Mouse (Mus musculus): ENCODE data around the gene Mapk1ip1. TPM values are rescaled to one million over a fixed set of nuclear protein-coding genes. Genes with fewer than 3 reads are reported as not detected.

Mapk1ip1 gene
- total RNA-seq (2022) = 10 to 100 TPM; 42.0 to 47.8 (median 44.3) TPM

DNA sequence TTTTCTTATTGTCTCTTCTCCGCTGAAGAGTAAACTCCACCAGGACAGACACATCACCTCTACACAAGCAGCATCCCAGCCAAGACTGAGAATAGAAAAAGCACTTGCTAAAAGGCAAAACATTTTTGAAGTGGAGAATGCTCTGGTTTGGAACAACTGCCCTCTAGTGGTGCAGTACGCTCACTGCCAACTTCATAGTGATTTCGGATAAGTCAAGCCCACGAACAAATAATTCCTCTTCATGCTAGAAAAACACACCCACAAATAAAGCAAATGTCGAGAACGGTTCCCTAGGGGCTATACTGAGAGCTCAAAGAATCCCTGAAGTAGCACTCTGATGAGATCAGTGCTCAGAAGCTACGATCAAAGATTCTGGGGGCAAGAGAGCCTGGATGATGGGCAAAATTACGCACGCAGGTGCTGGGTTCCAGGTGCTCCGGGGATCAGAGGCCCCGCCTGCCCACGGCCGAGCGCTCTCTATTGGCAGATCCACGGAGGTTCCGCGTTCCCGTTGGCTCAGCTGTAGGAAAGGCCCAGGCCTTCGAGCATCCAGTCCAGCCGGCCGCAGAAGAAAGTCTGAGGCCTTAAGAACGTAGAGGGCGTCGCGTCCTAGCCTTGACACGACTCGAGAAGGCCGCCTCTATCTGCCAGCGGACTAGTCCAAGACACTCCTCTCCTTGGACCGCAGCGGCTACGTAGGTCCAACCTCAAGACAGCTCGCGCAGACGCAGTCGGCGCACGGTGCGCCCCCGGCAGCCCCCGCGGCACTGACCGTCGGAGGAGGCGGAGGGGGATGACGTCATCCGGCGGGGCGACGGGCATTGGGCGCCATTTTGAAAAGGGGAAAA, at the start of gene Mapk1ip1, which contains the start of gene Ppp2r2d:
Gene Mapk1ip1, minus strand, starts transcription at position 730 of the 848 bp plus-strand sequence.
Gene Ppp2r2d, plus strand, starts transcription at position 536 of the 848 bp plus-strand sequence.
- peak; percentile 91 to 95 for DNase-seq (ENCODE audit: low spot score in 2 of 2)

DNA sequence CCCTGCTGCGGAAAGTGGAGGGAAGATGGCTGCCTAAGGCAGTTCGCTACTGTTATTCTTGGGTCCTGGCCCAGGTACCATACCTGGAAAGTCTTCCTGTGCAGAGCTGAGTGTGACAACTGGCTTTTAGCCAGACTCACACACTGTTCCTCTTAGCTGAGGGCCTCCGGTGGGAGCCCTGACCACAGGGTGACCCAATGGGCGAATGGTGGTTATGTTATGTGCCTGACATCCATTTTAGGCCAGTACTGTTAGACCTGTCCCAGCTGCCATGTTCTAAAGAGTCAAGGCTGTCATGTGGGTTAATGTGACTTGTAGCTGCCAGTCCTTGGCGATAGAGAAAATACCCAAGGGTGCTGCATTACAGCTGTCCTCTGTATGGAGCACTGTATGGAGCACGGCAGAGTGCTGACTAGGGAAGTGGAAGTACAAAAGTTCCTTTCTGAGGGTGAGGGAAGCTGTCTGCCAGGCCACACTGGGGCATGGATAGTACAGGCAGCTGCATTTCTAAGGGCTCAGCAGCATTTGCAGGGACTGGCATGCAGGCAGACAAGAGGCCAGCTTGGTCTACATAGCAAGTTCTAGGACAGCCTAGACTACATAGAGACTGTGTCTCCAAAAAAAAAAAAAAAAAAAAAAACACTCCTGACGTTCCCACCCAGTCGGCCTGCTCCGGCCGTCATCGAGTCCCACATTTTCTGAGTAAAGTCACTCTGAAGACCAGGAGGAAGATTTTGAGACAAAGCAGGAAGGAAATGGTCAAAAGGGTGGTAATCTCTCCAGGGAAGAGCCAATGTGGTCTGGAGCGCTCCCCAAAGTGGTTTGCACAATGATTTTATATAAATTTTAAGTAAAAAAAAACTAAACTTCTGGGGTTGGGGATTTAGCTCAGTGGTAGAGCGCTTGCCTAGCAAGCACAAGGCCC, 39.6 kb upstream of the Mapk1ip1 start:
- DNase-seq (ENCODE audit: low spot score in 2 of 2) = no peak

DNA sequence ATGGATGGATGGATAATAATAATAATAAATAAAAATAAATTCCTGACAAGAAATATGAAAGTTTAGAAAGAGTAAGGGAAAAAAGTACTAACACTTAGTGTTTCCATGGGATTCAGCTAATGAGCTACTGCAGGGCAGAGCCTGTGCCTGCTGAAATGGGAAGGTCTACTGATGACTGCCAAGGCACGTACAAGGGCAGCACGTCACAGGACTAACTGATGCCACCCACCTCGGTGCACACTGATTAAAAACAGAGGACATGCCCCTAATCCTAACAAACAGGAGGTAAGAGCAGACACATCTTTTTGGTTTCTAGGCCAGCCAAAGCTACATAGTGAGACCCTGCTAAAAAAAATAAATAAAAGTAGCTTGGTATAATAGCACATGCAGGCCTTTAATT, 37.7 kb upstream of the Mapk1ip1 start:
- no peak for DNase-seq (ENCODE audit: low spot score in 2 of 2)

DNA sequence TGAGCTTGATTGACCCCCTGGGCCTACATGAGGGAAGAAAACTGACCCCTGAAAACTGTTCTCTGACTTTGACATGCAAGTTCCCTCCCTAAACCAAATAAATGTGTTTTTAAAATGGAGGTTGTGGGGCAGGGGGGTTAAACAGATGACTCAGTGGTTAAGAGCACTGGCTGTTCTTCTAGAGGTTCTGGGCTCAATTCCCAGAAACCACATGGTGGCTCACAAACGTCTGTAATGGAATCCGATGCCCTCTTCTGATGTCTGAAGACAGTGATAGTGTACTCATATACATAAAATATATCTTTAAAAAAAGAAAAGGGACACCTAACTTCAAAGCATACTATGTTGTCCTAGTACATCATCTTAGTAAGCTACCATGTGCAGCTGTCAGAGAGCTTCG, 29.0 kb upstream of the Mapk1ip1 start:
- no peak for DNase-seq (ENCODE audit: low spot score in 2 of 2)

DNA sequence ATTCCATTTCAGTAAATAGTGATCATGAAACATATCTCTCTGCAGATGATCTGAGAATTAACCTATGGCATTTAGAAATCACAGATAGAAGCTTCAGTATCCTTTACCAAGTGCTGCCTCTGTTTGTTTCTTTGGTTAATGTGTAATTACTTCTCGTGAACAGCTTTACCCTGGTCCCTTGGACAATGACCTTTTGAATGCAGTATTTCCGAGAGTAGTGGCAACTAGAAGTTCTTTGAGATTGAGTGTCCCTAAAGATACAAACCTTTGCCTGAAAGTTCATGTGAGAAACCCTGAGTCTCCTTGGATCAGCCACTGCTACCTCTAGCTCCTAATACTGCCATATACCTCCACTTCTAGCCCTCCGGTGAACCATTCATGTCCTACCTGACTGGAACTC, 26.9 kb upstream of the Mapk1ip1 start:
- no peak for DNase-seq (ENCODE audit: low spot score in 2 of 2)

DNA sequence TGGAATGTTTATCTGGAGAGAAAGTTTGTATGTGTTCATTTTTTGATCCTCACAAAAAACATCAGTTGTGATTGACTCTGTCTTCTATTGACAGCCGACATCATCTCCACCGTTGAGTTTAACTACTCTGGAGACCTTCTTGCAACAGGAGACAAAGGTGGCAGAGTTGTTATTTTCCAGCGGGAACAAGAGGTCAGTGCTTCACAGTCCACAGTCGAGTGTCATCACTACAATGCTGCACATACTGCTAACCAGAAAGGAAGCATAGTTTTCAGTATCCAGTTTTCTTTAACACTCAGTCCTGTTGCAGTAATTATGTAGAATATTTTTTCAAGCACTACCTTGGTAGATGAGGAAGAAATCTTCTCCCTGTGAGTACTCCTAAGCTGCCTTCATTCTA, 22.2 kb upstream of the Mapk1ip1 start:
- no peak for DNase-seq (ENCODE audit: low spot score in 2 of 2)

DNA sequence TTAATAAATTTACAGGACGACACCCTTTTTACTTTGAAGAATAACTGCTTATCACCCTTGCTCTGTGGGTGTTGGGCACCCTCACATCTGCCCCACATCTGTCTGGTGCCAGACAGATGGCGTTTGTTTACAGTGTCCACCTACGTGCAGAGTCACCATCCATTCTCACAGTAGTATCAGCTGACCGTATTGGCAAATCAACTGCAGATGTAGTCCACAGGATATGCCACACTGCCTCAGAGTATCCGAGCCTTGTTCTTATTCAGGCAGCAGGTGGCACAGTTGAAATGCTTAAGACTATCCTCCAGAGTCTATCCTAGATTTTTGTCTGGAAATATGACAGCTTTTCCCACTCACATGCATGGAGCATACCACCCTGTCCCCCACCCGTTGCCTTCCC, 21.2 kb upstream of the Mapk1ip1 start:
- no peak for DNase-seq (ENCODE audit: low spot score in 2 of 2)

DNA sequence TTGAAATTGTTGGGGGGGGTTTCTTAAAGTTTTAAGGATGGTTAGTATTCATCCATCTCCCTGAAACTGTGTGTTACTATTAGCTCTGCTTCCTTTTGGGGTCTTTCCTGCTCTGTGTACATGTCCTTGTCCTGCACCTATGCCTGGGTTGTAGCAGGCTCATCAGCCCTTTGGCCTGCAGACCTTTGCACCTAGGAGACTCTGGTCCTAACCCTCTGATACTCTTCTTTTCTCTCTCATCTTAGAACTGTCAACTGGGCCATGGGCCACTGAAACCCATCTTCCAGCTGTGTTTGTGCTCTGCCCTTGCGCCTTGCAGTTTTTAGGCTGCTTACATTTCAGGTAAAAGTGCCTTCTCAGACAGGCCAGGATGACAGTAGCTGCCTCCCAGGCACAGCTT, 18.7 kb upstream of the Mapk1ip1 start:
- DNase-seq (ENCODE audit: low spot score in 2 of 2) = no peak

DNA sequence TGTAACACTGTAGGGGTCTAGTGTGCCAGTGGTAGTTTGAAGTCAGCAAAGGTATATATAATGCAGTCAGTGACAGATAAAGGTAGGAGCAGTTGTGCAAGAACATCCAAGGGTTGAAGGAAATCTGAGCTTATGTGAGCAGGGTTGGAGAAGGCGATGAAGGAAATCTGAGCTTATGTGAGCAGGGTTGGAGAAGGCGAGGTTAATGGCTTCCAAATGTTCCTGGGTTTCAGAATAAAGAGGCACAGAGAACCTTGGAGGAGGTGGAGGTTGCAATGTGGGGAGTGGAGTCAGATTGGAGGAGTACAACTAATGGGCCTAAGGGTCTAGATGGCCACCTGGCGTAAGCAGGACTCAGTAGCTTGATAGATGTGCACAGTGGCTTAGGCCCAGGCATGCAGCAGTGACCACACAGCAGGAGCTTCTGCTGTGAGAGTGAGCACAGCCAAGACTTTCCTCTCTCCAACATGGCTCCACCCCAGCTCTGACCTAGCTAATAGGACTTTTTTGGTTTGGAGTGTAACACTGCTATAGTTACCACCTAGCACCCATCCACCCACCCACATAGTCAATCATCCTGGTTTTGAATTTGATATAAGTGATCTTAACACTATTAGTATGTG, 18.0 kb upstream of the Mapk1ip1 start:
- DNase-seq (ENCODE audit: low spot score in 2 of 2) = no peak

DNA sequence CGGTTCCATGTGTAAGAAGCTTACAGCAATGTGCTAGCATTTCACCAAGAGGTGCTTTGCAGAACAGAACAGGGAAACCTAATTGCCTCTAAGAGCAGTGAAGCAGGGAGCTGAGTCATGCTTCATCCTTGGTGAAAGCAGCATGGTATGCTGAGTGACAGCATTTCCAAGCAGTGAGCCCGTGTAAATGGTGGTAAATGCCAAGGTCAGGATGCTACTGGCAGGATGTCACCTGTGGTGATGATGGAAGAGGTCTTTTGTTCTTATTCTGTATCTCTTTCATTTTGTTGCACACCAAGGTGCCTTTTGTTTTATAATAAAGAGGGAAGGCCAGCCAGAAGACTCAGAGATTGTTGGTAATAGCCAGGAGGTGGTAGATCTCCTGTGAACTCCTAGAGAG, 10.6 kb upstream of the Mapk1ip1 start:
- DNase-seq (ENCODE audit: low spot score in 2 of 2) = no peak

DNA sequence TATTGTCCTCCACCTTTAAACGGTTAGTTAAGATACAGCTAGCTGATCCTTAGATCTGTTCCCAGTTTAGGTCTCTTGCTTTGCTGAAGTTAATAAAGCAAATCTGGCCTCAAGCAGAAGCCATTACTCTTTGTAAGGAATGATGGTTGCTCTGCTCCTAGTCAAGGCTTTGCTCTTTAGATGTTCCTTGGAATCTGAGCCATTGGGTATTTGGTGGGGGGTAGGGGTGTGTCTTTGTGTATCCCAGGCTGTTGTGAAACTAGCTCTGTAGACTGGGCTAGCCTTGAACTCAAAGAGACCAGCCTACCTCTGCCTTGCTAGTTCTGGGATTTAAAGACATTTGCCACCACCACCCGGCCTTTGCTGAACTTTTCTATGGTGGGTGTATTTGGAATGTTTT, 8.1 kb upstream of the Mapk1ip1 start:
- DNase-seq (ENCODE audit: low spot score in 2 of 2) = no peak

DNA sequence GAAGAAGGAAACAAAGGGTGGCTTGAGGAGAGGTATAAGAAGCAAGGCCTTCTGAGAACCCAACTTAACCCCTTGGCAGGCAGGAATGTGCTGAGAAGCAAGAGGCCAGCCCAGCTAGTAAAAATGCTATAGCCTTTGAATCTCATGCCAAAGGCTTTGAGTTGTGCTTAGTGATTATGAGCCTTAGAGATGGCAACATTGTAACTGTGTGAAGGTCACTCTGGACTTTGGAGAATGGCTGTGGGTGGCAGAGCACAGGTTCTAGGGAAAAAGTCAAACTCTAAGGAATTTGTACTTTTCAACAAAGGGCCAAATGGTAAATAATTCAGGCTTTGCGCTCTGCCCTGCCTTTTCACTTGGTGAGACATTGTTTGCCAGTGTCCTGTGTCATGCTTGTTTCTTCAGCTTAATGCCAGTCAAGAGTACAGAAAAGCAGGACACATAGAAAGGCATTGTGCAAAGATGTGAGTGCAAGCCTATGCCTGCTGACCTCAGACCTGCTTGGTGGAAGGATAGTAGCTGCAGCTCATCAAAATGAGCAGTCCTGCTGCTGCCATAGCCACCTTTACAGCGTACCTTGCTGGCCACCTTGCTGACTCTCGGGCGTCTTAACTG, 7.5 kb upstream of the Mapk1ip1 start:
- DNase-seq (ENCODE audit: low spot score in 2 of 2) = no peak

DNA sequence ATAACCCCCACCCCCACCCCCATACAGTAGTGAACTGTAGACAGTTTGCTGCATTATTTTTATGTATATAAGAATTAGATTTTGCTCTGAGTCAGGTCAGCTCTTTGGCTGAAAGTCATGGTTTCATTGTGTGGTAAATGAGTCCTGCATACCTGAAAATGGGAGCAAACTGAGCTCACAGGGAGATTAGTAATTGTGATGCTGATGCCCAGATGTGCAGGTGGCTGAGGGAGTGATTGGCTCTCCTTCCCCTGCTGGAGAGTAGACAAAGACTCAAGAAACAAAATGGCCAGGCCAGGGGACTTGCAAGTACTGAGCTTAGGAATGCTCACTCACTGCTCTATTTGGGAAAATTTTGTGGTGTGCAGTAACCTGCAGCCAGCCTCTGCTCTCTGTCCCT, 4.0 kb upstream of the Mapk1ip1 start:
- no peak for DNase-seq (ENCODE audit: low spot score in 2 of 2)

DNA sequence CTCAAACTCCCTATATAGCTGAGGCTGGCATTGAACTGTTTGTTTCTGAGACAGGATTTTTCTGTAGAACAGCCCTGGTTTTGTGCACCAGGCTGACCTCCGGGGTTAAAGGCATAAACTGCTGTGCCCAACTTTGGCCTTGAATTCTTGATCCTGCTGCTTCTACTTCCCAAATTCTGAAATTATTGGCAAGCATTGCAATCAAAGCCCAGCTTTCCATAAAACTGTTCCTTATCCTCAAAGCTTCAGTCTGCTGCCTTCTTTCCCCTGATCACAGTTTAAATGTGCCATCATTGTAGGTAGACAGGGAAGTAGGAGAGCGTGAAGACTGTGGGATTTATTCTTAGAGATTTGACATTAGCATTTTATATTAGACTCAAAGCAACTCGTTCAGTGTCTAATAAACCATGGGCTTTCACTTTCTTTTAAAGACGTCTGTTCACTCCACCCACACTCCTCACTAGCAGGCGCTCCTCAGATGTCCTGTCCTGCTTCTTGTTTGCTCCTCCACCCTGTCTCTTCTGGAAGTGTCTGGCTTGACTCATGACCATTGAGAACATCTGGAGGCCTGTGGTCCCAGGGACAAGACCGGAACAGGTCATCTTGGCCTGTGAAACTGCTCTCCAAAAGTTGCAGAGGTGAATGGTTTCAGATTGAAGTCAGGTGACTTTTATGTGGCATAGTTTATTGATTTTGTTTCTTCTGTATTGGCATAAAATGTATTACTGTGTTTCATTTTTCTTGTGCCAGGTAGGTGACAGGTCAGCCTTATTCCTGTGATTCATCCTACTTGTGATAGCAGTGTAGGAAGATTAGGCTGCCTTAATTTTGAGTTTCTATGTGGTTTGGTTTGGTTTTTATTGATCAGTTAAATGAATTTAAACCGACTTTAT, 2.2 kb upstream of the Mapk1ip1 start:
- DNase-seq (ENCODE audit: low spot score in 2 of 2) = no peak

DNA sequence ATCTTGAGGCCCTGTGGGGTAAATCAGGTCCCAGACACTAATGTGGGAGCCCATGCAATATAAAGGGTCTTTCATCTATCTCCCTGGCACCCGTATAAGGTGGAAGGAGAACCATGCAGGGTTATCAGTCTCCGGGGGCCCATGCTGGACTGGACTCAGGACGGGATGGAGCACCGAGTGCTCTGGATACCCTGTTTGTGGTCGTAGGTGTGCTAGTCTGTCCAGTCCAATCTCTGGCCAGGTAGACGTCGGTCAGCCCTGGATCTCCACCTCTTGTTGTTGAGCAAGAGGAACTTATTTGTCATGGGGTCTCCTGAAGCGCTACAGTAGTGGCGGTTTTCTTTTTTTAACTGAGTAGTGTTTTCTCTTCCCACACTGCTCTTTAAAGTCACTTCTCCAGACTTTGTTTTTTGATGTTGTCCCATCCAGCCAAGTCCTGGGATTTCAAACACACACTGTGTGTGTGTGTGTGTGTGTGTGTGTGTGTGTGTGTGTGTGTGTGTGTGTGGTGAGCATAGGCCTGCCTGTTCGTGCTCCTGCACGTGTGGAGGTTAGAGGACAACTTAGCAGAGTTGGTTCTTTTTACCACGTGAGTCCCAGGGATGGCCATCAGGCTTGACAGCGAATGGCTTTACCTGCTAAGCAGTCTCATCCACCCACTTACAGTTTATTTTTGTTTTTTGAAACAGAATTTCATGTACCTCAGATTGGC, 1.4 kb upstream of the Mapk1ip1 start:
- DNase-seq (ENCODE audit: low spot score in 2 of 2) = no peak

DNA sequence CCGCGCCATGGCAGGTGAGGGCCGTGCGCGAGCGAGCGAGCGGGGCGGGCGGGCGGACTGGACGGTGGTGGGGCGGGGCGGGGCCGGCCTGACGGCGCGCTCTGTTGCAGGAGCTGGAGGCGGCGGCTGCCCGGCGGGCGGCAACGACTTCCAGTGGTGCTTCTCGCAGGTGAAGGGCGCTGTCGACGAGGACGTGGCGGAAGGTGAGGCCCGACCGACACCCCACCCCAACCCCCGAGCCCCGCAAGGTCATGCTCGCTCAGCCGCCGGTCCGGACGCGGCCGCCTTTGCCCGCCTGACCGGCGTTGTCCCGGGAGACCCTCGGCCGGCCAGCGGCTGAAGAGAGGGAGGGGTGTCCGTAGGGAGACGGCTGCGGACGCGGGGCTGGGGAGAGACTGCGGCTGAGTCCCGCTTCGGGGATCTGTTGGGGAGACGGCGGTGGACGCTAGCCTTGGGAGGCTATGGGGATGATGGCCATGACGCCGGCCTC, 474 bp upstream of the Mapk1ip1 start:
- DNase-seq (ENCODE audit: low spot score in 2 of 2) = no peak

DNA sequence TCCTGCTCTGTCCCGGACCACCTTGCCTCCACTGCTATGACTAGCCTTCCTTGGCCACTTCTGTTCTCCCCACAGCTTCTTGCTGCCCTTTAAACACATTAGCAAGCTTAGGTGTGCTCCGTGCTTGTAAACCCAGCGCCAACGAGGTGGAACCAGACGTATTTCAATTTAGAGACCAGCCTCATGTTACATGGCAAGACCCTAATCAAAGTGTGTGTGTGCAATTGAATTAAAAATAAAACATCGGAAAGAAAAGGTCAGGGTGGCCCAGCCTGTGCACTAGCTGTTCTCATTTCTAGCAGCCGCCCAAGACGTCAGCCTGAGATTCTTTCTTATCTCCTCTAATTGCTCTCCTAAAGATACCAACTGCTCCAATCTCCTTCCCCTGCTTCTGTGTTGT, 962 bp downstream of the Mapk1ip1 start:
- no peak for DNase-seq (ENCODE audit: low spot score in 2 of 2)

DNA sequence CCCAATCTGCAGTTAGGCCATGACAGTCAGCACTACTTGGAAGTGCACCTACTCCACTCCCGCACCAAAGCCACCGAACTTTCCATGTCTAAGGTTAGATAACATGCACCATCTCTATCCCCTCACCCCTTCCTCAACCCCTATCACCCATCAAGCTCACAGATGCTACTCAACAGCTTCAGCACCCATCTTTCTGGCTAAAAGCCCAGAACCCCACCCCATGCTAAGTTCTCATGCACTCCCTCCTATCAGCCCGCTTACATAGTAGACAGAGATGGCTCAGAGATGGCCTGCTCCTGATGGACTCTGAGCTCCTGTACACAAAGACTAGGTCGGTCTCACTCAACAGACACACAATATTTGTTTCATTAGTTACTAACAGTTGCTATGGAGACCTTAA, 2.7 kb downstream of the Mapk1ip1 start:
- no peak for DNase-seq (ENCODE audit: low spot score in 2 of 2)

DNA sequence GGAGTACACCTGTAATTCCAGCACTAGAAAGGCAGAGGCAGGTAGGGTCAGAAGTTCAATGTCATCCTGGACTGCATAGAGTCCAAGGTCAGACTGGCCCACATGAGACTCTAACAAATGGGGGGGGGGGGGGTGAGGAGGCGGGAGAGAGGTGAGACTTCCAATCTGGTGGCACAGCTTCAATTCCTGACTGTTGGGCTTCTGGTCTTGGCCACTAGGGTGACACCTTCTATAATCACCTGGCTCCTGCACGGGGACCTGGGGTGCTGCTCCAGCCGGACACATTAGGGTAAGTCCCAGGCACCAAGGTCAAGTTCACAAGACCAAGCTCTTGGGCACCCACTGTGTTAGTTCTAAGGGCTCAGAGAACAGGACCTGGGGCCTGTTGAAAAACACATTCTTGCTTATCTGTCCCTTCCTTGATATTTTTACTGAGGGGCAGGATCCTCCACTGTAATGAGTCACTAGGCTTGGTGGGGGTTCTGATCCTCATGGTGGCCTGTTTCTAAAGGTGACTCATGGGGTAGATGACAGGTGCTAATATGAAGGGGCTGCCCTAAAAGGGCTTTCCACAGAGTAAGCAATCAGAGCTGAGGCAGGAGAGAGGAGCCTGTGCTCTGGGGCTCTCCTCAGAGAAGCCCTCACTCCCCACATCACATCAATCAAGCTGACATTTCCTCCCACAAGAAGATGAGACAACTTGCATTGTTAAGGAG, 4.5 kb downstream of the Mapk1ip1 start:
- DNase-seq (ENCODE audit: low spot score in 2 of 2) = no peak
